Mouse (Mus musculus): ENCODE measurements around the gene Zfp683.

DNA sequence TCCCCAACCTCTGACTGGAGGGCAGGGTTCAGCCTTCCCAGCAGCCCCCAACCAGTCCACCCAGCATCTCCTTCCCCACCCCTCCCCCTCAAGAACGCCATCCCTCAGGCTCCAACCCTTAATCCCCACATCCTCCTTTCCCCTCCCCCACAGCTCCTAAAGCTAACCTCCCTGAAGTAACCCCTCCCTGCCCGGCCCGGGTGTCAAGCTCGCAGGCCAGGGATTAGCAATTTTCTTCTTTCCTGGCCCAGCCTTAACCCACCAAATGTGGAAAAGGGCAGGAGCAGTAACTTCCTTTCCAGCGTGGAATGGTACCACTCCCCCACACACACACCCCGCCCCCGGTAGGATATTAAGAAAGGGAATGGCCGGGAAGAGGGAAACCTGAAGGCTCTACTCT lies 36.9 kb upstream of the Zfp683 start:
- TF ChIP-seq CTCF (IDR thresholded peaks at IDR 0.05; ENCODE audit: borderline replicate concordance, control insufficient read depth, extremely low read depth, insufficient read depth, low read length, poor library complexity) (no peak), POLR2A (IDR thresholded peaks at IDR 0.05; ENCODE audit: control insufficient read depth, extremely low read depth, insufficient read depth, low read length, poor library complexity) (no peak)

Measured in thymus, adult 2 months (tissue).